Mouse (Mus musculus): ENCODE results near the gene Gm38431.
A peak's percentile ranks its signal among the peaks of the same experiment; 100 is the strongest.
"Not testable (repeated sequence)": the region's sequence is repeated elsewhere in the genome, so short reads cannot be mapped to it uniquely, and the experiment has no call there.

Gene Gm38431

DNA sequence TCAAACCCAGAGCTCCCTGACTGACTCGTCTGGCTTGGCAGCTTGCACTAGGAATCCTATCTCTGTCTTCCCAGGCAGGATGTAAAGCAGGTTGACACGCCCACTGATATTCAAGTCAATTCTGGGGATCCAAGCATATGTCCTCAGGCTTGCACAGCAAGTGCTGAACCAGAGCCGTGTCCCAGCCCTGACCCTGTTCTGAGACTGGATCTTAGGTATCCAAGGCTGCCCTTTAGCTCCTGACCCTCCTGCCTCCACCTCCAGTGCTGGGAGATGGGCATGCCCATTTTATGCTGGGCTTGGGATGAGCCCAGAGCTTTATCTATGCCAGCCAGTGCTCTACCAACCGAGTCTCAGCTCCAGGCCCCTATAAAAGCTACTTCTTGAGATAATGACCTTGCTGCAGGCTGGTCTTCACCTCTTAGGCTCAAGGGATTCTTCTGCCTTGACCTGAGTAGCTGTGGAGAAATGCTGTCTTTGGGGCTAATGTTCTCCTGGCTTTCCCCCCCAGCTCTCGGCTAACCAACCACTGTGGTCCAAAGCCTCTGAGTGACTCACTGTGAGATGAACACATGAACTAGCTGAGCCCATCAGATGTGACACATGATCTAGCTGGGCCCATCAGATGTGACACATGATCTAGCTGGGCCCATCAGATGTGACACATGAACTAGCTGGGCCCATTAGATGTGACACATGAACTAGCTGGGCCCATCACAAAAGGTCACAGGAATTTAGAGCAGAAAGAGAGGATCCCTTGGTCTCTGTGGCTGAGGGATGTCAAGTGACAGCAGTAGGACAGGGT, 14.2 kb upstream of the Gm38431 start:
- no peak for DNase-seq (ENCODE audit: low spot score in 2 of 2)

DNA sequence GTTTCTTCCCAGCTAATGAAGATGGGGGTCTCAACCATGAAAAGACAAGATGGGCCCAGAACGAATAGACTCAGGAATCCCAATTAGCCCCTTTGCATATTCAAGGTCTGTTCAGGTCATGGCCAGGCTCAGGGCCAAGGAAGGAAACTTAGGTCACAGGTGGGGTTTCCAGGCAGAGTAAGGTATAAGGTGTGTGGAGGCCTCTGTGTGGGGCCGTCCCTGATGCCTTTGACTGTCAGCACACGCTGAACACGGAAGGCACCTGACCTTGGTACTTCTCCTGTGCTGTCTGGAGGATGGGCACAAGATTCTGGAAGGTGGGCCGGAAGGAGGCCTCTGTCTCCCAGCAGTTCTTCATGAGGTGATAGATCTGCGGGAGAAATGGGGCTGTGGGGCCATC, 13.0 kb upstream of the Gm38431 start:
- no peak for DNase-seq (ENCODE audit: low spot score in 2 of 2)

DNA sequence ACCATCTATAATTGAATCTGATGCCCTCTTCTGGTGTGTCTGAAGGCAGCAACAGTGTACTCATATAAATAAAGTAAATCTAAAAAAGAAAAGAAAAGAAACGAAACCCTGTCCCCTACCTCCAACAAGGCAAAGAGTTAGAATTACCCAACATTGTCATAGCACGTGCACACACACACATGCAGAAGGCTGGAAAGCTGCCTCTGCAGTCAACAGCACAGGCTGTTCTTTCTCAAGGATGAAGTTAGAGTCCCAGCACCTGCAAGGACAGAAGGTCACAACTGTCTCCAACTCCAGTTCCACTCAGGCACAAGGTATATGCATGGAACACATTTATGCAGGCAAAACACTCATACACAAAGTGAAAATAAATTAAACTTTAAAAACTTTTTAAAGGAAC, 10.3 kb upstream of the Gm38431 start:
- DNase-seq (ENCODE audit: low spot score in 2 of 2): no peak

DNA sequence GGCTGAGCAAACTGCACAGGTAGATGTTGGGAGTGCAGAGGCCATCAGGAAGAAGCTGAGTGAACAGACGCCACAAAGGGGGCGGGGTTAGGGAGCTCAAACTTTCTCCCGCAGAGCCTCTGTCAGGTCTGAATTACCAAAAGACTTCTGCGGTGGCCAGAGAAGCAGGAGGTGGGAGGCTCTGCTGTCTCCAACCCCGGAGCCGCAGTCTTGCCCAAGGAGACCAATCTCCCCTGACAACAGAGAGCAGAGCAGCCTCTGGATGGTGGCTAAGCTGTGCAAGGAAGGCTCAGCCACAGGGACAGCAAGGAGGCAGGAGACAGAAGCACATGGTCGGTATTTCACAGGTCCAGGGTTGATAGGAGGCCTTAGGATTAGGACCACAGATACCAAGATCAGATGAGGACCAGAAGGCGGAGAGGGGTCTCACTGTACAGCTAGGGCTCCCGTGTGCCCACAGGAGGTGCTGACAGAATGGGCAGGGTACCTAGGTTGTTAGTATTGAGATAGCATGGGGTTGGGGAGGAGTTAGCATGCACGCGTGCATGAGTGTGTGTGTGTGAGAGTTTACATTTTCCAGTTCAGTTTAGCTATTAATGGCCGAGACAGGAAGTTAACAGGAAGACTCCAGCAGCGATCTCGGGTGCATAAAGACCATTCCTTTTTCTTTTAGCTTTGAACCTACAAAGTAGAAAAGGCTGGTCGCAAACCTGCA, 8.8 kb upstream of the Gm38431 start:
- no peak for DNase-seq (ENCODE audit: low spot score in 2 of 2)

DNA sequence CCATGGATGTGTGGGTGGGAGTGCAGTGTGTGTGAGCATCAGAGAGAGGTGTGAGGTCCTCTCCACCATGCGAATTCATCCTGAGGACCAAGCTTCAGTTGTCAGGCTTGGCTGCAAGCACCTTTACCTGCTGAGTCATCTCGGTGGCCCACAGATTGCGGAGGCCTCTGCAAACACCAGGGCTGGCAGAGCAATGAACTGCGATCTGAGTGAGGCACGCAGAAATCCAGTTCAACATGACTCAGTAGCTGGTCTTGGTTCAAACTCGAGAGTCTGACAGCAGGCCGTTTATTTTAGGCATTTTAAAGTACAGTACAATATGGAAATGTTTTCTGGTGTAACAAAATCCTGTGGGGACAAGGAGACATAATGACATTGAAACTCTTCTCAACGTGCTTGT, 6.0 kb upstream of the Gm38431 start:
- DNase-seq (ENCODE audit: low spot score in 2 of 2): peak in 1 of 2 experiments; percentile 42

DNA sequence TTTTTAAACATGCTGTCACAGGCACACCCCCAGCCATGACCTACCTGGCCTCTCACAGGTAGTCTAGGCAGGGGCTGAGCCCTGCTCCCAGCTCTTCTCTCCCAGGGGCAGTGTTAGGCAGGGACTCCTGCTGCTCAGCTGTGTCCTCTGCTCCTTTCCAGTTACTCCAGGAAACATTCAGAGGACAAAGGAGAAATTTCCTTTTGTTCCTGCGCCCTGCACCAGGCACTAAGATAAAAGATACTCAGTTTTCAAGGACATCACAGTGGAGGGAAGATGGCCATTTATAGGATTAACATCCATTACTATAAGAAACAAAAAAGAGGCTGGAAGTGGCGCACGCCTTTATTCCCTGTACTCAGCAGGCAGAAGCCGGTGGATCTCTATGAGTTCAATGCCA, 4.2 kb upstream of the Gm38431 start:
- no peak for DNase-seq (ENCODE audit: low spot score in 2 of 2)

DNA sequence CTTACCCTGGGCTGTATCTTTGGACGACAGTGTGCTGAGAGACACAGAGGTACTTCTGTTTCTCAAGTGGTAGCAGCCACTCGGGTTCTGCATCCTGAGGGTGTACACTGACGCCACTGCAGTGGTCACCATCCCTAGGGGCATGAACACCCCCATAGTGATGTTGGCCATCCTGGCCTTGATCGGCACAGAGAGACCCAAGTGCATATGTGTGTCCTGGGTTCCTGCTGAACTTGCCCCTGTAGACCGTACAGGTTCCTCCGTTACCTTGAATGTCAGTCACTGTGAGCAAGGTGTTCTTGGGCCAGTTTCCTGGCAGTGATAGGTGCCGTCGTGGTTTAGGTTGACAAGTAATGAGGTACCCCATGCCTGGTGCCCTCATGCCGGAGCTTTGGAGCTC, 1.6 kb upstream of the Gm38431 start:
- DNase-seq (ENCODE audit: low spot score in 2 of 2): no peak

DNA sequence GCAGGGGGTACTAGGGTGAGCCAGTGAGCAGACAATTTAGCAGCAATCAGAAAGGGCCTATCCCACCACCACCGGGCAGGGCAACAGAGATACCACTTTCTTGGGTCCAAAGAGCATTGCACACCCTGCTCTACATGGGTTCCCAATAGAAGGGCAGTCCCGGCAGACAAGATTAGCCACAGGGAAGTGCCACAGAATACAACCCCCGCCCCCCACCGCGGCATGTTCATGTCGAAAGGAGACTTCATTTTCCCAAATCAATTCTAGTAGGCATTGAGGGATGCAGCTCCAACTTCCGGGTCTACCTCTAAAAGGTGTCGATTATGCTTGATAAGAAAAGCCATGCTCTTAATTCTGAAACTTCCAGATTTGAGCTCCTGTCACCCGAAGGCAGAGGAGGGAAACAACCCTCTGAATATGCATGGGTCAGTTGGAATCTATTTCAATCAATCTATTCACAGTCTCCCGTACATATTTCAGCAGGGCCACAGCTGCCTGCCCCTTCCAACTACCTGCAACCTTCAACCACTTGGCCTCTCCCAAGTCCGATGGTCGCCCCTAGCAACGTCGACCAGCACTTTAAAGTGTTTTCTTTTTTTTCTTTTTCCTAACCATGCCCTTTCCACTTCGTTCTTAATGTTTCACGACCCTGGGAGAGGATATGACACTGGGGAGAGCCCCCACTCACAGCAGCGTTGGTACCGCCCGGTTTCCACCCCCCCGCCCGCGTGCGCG, 658 bp downstream of the Gm38431 start:
- DNase-seq (ENCODE audit: low spot score in 2 of 2): peak in 1 of 2 experiments; percentile 28

DNA sequence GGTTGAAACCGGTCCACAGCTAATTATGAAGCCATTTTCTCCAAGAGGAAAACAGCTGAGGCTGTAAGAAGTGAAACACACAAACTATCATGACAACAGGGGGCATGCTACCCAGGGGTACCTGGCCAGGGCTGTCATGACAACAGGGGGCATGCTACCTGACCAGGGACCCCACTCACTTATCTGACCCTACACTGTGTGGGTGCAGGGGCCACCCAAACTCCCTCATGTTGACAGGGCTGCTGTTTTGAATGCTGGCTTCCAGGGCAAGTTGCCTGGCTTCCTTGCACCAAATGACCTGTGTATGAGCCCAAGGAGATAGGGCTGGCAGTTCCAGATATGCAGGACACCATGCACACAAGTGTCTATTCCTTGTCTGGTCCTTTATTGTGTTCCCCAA, 1.3 kb downstream of the Gm38431 start:
- no peak for DNase-seq (ENCODE audit: low spot score in 2 of 2)

DNA sequence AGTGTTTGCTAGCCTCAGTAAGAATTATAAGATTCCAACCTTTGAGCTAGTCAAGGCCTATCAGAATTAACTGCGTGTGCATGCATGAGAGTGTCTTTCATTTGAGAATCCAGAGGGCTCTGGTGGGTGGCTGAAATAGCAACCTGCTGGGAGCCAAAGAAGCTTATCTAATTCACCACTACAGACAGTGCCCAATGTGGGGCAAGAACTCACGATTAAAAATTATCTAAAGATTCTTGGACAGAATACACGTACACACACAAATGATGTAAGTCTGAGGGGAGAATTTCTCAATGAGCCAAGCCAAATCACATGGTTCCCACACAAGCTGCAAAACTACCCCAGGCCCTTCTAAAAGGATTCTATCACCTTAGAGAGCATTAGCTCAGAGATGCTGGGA, 8.5 kb downstream of the Gm38431 start:
- DNase-seq (ENCODE audit: low spot score in 2 of 2): no peak

DNA sequence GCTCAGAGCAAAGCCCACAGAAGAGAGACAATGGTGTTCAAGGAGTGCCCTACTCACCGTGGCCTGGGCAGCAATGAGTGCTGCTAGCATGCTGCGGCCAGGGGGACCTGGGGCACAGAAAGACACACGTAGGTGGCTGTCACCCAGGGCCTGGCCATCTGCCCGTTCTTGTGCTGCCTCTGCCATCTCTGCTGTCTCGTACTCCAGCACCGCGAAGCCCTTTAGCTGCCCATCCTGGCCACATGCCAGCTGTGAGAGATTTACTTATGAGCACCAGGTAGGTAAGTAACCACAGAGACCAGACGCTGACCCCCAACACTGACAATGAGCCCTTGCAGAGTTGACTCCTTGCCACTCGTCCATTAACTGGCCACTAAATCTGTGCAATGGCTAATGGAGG, 10.7 kb downstream of the Gm38431 start:
- DNase-seq (ENCODE audit: low spot score in 2 of 2): no peak

DNA sequence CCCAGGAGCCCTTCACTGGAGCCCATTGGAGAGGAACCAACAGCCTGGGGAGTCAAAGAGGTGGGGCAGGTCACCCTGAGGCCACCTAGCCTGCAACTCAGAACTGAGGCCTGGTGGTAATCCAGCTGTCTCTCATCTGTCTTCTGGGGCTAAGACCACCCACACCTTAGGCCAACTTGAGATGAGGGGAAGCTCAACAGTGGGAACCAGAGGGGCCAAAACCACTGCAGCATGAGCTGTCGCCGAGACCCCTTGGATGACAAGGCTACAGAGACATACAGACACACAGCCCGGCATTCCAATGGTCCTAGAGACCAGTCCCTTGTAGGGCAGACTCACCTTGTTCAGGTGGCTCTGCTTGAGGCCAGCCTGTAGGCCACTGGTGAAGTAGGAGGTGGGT, 16.2 kb downstream of the Gm38431 start:
- no peak for DNase-seq (ENCODE audit: low spot score in 2 of 2)

DNA sequence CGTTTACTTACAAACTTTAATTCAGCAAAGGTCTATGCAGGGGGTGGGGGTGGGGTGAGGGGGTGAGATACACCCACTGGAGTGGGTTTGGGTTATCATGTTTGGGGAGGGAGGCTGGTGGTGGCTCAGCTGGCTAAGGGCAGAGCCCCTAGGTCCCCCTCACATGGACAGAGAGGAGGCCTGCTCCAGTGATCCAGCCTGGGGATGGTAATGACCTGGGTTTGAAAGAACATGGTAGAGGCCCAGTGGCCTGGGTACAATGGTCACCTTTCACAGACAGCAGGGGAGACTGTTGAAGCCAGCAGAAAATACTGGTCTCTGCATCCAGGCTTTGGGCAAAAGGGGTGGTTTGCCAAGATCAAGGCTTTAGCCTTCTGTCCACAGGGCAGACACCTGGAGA, 17.6 kb downstream of the Gm38431 start:
- DNase-seq (ENCODE audit: low spot score in 2 of 2): no peak

DNA sequence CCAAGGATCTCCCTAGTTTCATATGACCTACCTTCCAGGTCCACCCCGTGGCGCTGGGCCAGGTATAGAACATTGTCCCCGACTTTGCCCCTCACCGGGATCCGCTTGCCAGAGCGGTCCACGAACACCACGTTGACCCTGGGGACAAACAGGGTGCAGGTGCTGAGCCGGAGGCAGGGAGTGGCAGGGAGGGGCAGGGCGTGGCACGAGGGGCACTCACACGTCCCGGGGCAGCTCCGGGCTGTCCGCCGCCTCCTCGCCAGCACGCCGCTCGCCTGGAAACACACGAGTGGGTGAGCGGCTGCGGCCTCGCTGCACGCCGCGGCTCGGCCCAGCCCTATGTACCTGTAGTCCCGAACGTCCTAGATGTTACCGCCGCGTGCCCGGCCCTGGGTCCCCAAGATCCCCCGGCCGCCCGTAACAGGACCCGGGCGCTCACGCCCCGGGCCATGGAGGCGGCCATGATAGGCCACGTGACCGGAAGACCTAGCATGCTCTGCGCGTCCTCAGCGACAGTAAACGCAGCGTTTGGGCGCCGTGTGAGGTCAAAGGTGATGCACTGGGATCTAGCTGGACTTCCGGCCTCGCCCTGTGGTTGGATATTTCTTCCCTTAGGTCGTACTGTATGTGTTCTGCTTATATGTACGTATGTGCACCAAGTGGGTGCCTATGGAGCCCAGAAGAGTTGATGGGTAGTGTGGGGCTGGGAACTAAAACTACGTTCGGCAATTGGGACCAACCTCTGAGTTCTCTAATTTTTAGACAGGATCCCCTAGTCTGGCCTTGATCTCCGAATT, 18.6 kb downstream of the Gm38431 start, which contains the start of the genes Gm49373 and Fdx1l:
Gene Gm49373 (minus strand): TSS at position 53 of the 797 bp plus-strand sequence.
Gene Fdx1l (minus strand): TSS at position 571 of the 797 bp plus-strand sequence.
- DNase-seq (ENCODE audit: low spot score in 2 of 2): peak; percentile 82 to 88

DNA sequence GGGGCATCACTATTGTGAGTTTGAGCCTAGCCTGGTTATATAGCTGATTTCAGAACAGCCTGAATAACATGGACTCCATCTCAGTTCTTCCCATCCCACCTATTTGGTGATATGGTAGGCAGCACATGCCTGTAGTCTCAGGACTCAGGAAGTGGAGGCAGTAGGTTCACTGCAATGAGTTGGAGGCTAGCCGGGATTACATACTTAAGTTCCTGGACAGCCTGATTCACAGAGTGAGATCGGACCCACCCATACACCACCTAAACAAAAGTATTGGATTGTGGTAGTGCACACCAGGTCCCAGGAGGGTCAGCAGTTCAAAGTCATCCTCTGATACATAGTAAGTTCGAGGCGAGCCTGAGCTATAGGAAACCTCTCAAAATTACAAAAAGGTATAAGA, 19.2 kb downstream of the Gm38431 start:
- no peak for DNase-seq (ENCODE audit: low spot score in 2 of 2)

DNA sequence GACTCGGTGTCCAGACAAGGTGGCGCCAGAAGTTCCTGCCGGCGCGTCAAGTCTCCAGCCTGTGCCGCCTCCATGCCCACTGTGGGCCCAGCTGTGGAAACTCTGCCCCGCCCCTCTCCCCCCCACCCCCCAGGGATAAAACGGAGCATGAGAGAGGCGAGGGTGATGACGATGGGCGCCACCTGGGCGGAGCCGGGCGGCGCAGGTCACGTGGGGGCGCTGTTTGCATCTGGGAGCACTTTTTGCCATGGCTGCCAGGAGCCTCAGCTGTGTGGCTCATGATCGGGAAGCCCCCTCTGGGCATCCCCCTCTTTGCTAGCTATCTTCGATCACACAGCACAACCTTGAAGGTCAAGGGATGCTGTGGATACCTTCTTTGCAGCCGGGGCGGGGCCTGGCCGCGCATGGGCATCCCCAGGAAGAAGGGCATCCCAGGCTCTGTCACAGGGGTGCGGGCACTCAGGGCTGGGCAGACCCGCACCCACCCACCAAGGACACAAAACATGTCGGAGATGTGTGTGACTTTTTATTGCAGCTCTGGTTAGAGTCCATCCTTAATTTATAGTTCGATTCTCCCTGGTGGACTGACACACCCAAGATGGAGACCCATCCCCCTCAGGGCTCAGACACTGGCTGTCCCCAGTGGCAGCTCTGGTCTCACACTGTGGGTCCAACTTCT, 24.7 kb downstream of the Gm38431 start, which contains the start of gene Zglp1:
Gene Zglp1 (minus strand): TSS at position 88 of the 679 bp plus-strand sequence.
- no peak for DNase-seq (ENCODE audit: low spot score in 2 of 2)

DNA sequence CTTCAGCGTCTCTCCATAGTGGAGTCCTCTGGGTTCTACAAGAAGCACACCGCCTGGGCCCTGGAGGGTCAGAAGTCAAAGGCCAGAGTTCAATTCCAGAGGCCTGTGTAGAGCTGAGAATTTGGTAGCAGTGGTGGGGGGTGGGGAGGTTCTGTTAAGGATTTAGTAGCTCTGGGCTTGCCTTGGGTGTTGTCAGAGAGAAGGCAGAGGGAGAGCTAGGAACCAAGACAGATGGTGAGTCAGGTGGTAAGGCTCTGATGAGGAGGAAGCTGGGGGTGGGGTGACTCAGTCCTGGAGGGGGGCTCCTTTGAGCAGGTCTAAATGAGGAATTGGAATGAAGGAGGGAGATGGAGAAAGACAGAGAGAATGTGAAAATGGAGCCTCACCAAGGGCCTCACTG, 28.9 kb downstream of the Gm38431 start:
- DNase-seq (ENCODE audit: low spot score in 2 of 2): no peak

DNA sequence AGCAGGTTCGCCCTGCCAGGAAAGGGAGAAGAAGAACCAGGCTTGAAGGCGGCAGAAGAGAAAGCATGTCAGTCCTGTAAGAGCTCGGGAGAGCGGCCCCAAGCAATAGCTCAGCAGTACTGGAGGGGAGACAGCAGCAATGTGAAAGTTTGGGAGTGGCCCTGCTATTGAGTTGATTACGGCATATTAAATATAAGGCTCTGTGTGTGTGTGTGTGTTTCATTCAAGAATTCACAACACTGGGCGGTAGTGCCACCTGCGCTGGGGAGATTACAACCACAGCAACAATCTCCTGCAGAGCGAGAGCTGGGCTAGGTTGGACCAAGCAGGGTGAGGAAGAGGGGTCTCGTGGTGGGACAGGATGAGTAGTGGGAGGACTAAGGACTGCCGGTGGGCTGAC, 40.2 kb downstream of the Gm38431 start:
- no peak for DNase-seq (ENCODE audit: low spot score in 2 of 2)

DNA sequence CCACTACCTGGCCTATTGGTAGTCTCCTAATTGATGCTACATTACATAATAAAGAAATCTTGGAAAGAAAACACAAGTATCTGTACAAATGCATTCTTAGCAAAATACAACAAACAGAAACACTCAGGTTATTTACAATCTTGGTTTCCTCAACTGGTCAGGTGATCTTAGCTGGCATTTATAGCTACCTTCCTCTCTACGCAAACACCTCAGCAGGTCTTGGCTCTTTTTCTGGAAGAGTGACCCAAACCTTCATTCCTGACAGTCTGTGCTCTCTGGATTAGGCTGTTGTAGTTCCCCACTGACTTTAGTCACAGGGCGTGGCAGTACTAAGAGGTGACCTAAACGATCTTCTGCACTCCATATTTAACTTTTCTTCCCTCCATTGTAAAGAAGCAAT, 46.6 kb downstream of the Gm38431 start:
- no peak for DNase-seq (ENCODE audit: low spot score in 2 of 2)

DNA sequence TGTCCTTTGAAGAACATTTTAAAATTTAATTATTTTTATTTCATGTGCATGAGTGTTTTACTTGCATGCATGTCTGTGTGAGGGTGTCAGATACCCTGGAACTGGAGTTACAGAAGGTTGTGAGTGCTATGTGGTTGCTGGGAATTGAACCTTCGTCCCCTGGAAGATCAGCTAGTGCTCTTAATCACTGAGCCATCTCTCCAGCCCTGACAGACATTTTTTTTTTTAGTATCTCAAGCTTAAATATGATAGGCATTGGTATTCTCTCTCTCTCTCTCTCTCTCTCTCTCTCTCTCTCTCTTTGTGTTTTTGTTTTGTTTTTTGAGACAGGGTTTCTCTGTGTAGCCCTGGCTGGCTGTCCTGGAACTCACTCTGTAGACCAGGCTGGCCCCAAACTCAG, 47.0 kb downstream of the Gm38431 start:
- DNase-seq (ENCODE audit: low spot score in 2 of 2): not testable (repeated sequence)

DNA sequence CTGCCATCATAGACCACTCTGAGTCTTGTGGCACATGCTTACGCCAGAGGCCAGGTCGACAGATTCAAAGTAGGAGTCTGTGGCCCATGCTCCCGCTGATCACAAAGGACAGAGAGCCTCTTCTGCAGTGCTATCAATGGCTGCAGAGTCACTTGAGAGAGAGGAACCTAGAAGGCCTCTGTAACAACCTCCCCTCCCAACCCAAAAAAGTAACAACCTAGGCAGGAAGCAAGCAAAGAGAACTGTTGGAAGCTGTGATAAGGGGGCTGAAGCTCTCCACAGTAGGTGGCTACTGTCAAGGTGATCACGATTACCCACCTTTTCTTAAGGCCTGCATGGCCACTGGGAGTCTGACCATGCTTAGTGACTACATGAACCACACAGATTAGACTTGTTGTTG, 48.2 kb downstream of the Gm38431 start:
- no peak for DNase-seq (ENCODE audit: low spot score in 2 of 2)
